Mouse (Mus musculus): ENCODE data around the gene Macrod2.

- TF ChIP-seq CTCF (IDR thresholded peaks at IDR 0.05; ENCODE audit: extremely low read depth, insufficient read length, insufficient replicate concordance, low read depth, low read length) (no peak), POLR2A (IDR thresholded peaks at IDR 0.05; ENCODE audit: low read depth, low read length) (no peak)
Measured at GRCm38 (mm10) chr2:140653978-140654377, 258.9 kb downstream of the Macrod2 start.
